7 mouse cellular contexts compared by ENCODE assay signal in genomic region chr6:17834493-17834892, GRCm38 (mm10).
DNase-seq lines count a peak whose midpoint lies in the region; ATAC-seq and TF ChIP-seq lines count a peak whose summit lies in the region.

No protein-coding gene starts in this region.

- no peak overlapping the region for H3K27ac ChIP-seq in liver, postnatal 0 days (ENCODE audit: low read depth)

- 0 out of 2 replicates have a peak, but pooled peaks have one; percentile 19 for TF ChIP-seq EP300 in liver, postnatal 0 days (IDR thresholded peaks at IDR 0.05; ENCODE audit: low read depth)

- no peak overlapping the region for H3K4me2 ChIP-seq in liver, postnatal 0 days (ENCODE audit: low read depth, low read length)

- peak; percentile 57 for DNase-seq in A20 (ENCODE audit: low read depth, low spot score)
- peak; percentile 39 for DNase-seq in CD4-positive helper T cell, adult 2 months (ENCODE audit: low read depth, low spot score)
- peak; percentile 30 to 55 for DNase-seq in adrenal gland, postnatal 4 days (ENCODE audit: low spot score in 2 of 2)
- DNase-seq in kidney, postnatal 14 days: peak; percentile 67
- DNase-seq in liver, postnatal 0 days: peak; percentile 85
- peak; percentile 40 for DNase-seq in right cerebral cortex, postnatal 25 days

- TF ChIP-seq CTCF in liver, postnatal 0 days (IDR thresholded peaks at IDR 0.05; ENCODE audit: low read depth): peak; percentile 90

- no peak overlapping the region for H3K4me3 ChIP-seq in liver, postnatal 0 days (ENCODE audit: low read depth, low read length)

- no peaks in the 10 kb centered on the region; the same call in 1 of the 2 replicates for H3K36me3 ChIP-seq in liver, postnatal 0 days (replicated peaks; ENCODE audit: insufficient read depth, low read length)

- no peaks in the 10 kb centered on the region for H3K27me3 ChIP-seq in liver, postnatal 0 days (ENCODE audit: insufficient read depth, low read length)

- H3K9me3 ChIP-seq in liver, postnatal 0 days (ENCODE audit: low read length): peaks cover 3% of the 10 kb centered on the region; the same call in 1 of the 2 replicates

- H3K4me1 ChIP-seq in liver, postnatal 0 days (ENCODE audit: insufficient read depth): no peaks in the 10 kb centered on the region

- H3K9ac ChIP-seq in liver, postnatal 0 days (replicated peaks): no peak overlapping the region

- WGBS in liver, postnatal 0 days (ENCODE audit: insufficient replicate concordance): 34% methylated on average over 7 of the region's 7 CpGs

- ATAC-seq in erythroblast, adult 5-6 weeks (replicated peaks; ENCODE audit: low FRiP score, poor library complexity, severe bottlenecking): peak; percentile 78
- no peak for ATAC-seq in liver, postnatal 0 days
